Mouse (Mus musculus) gastrocnemius, postnatal 4 days (tissue): Measurements from ENCODE around the gene Gm13040. TPM values are rescaled to one million over a fixed set of nuclear protein-coding genes. Genes with fewer than 3 reads are reported as not detected.
"Not testable (repeated sequence)": the region's sequence is repeated elsewhere in the genome, so short reads cannot be mapped to it uniquely, and the experiment has no call there.

ENCODE experiments used
- DNase-seq, 2 experiments: peaks; one replicate each; pipeline ENCODE4 v3.0.0; 2021 to 2022; ENCODE audit warnings: low spot score in 2 of 2, mixed read lengths in 2 of 2
- long read RNA-seq, 2 experiments: library from polyadenylated mRNA; stranded (forward); transcript quantifications; one replicate each; pipeline ENCODE4 v2.0.0; 2021
- total RNA-seq, 2 experiments: library from RNA; stranded (reverse); gene quantifications; 2 replicates each; pipeline ENCODE4 v1.2.3; 2021

The Gm13040 gene
- total RNA-seq = not detected
- long read RNA-seq, experiment 1 = 0 reads
- long read RNA-seq, experiment 2 = 0 reads

GRCm38 (mm10) chr4:143535654-143536053 lies at the start of gene Gm13040:
Gm13040 (plus strand) TSS chr4:143535954.
- not testable (repeated sequence) for DNase-seq

DNA sequence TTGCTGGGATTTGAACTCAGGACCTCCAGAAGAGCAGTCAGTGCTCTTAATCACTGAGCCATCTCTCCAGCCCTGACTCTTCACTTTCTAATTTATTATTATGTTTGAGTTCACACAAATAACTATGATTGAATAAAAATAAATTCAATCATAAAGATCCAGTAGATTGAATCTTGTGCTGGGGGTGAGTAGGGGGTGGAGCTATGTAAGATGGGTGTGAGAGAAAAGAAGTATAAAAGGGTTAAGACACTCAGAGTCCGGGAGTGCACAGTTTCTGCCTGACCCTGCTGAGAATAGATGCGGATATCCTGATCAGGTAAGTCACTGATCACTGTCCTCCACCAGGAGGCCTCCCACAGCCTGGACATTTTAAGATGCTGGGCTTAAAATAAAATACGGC lies 24.7 kb upstream of the Gm13040 start, which contains the start of gene Gm13043:
TSS of gene Gm13043 (plus strand) at position 301 of the 400 bp plus-strand sequence.
- no peak for DNase-seq

GRCm38 (mm10) chr4:143551400-143551799 lies 15.6 kb downstream of the Gm13040 start, which contains the start of the genes BC080695 and Gm13057:
BC080695 (plus strand) TSS chr4:143551700.
Gm13057 (plus strand) TSS chr4:143551709.
- DNase-seq = not testable (repeated sequence)

Other genes with a start within 250 kb of the Gm13040 start
- 10 to 100 TPM; 36.8 to 40.9 TPM for gene Pdpn, start 236.4 kb upstream of the Gm13040 start, total RNA-seq
- gene Lrrc38, start 186.2 kb upstream of the Gm13040 start, total RNA-seq = 10 to 100 TPM; 11.2 to 12.2 TPM
- under 1 TPM; 0.16 to 0.20 TPM for gene Pramel1, start 141.5 kb upstream of the Gm13040 start, total RNA-seq
- 10 to 100 TPM in 1 of 2 experiments, 1 to 10 TPM in 1; 9.3 to 13.7 TPM for gene Pramef8, start 123.5 kb upstream of the Gm13040 start, total RNA-seq
- gene Oog4, start 85.6 kb upstream of the Gm13040 start, total RNA-seq = not detected
- gene Gm13043, start 24.6 kb upstream of the Gm13040 start, total RNA-seq = not detected
- not detected for gene BC080695, start 15.7 kb downstream of the Gm13040 start, total RNA-seq
- gene Gm13057, start 15.8 kb downstream of the Gm13040 start, total RNA-seq = not detected
- not detected for gene Gm13083, start 79.0 kb downstream of the Gm13040 start, total RNA-seq
- gene Gm13088, start 121.3 kb downstream of the Gm13040 start, total RNA-seq = not detected
- gene Gm13089, start 166.8 kb downstream of the Gm13040 start, total RNA-seq = not detected
- gene Gm13078, start 183.5 kb downstream of the Gm13040 start, total RNA-seq = not detected